Mouse (Mus musculus) neural tube, embryonic 12.5 days (tissue): ENCODE results near the gene Kcnj6. TPM values are rescaled to one million over a fixed set of nuclear protein-coding genes. Genes with fewer than 3 reads are reported as not detected.

ENCODE experiments used
- ATAC-seq: fragments of 200-750 bp; cut with Nextera tagmentation; 2 replicates; pipeline ENCODE4 v1.8.0; 2017; ENCODE audit warnings: low read depth, mild to moderate bottlenecking, moderate TSS enrichment, moderate library complexity; ENCODE audit not compliant: low FRiP score
- H3K27ac ChIP-seq: fragments of 300-500 bp; sonication (generic); 2 replicates; pipeline ENCODE4 v1.5.1; 2016
- H3K27me3 ChIP-seq: fragments of 300-500 bp; sonication (generic); replicated peaks from 2 replicates; pipeline ENCODE4 v1.6.1; 2016; ENCODE audit warnings: mild to moderate bottlenecking
- H3K36me3 ChIP-seq: fragments of 300-500 bp; sonication (generic); 2 replicates; pipeline ENCODE4 v1.6.1; 2016; ENCODE audit warnings: mild to moderate bottlenecking
- H3K4me1 ChIP-seq: fragments of 300-500 bp; sonication (generic); 2 replicates; pipeline ENCODE4 v1.6.1; 2016
- H3K4me2 ChIP-seq: fragments of 300-500 bp; sonication (generic); replicated peaks from 2 replicates; pipeline ENCODE4 v1.6.1; 2016; ENCODE audit warnings: mild to moderate bottlenecking
- H3K4me3 ChIP-seq: fragments of 300-500 bp; sonication (generic); 2 replicates; pipeline ENCODE4 v1.5.1; 2016
- H3K9ac ChIP-seq: fragments of 300-500 bp; sonication (generic); 2 replicates; pipeline ENCODE4 v1.6.1; 2016; ENCODE audit warnings: mild to moderate bottlenecking
- H3K9me3 ChIP-seq: fragments of 300-500 bp; sonication (generic); 2 replicates; pipeline ENCODE4 v1.6.1; 2016; ENCODE audit warnings: mild to moderate bottlenecking
- WGBS: fragments of 180-500 bp; shearing (Covaris S2); methylation state at CpG from one replicate; pipeline ENCODE4 v1.1.7; 2016; 5-methylcytosine and 5-hydroxymethylcytosine counted together
- polyA plus RNA-seq: library from polyadenylated mRNA; unstranded; fragments of >200 nt; fragmentation: Nextera tagmentation; extraction: Ambion mirVana; gene quantifications from 2 replicates; pipeline ENCODE4 v1.2.1, GENCODE M21; 2016

The Kcnj6 gene
- polyA plus RNA-seq, 1 experiment from 2014 or later: 0.35 TPM

DNA sequence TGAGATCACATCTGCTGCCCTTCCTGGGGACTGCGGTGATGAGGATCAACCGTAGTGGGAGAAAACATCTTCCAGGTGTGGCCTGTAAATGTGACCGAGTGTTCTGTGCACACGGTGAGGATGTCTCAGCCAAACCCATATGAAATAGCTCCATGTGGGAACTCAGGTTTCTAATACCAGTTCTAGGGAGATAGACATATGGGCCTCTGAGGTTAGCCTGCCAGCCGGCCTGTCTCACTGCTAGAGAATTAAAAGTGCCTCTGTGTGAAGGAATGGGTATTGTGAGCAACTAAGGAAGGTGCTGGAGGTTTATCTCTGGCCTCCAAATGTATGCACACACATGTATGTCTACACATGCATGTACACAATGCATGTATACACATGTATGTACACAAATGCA lies 129.1 kb downstream of the Kcnj6 start:
- no peak overlapping the region for H3K27ac ChIP-seq
- no peaks in the 10 kb centered on the region for H3K27me3 ChIP-seq
- no peak for ATAC-seq
- H3K4me2 ChIP-seq: no peak overlapping the region
- H3K9me3 ChIP-seq: no peaks in the 10 kb centered on the region
- 83% methylated on average over 5 of the region's 5 CpGs for WGBS
- H3K9ac ChIP-seq: no peak overlapping the region
- H3K36me3 ChIP-seq: no peaks in the 10 kb centered on the region
- H3K4me3 ChIP-seq: no peak overlapping the region
- H3K4me1 ChIP-seq: no peaks in the 10 kb centered on the region

DNA sequence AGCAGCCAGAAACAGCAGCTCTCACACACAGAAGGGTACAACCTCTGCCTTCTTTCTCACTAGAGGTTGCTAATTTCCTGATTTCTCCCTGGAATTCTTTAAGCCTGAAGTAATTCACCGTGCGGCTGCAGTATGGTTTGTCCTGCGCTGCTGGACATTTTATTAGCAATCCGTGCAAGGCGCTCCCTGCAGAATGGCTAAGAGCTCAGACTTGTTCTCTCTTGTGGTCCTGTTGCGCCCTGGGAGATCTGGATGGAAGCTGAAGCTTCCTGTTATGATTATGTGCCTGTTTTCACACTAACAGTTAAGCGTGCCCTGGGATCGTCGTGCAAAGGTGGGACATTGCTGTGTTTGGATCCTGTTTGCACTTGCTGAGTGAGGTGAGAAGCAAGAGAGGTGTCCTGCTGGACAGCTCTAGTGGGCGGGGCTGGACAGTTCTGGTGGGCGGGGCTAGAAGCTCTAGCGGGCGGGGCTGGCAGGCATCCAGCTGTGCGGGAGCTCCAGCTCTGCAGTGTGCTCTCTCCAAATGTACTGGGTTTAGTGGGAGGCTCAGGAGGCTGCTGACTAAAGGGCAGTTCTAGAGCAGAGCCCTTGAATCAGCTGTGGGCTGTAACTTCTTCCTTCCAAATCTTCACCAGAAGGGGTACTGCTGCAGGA lies 131.1 kb downstream of the Kcnj6 start:
- Histone ChIP-seq H3K36me3 (no peaks in the 10 kb centered on the region), H3K4me3 (no peak overlapping the region), H3K4me2 (no peak overlapping the region), H3K4me1 (no peaks in the 10 kb centered on the region), H3K9ac (no peak overlapping the region), H3K9me3 (no peaks in the 10 kb centered on the region), H3K27ac (no peak overlapping the region), H3K27me3 (no peaks in the 10 kb centered on the region)
- 51% methylated on average over 14 of the region's 14 CpGs for WGBS
- no peak for ATAC-seq

DNA sequence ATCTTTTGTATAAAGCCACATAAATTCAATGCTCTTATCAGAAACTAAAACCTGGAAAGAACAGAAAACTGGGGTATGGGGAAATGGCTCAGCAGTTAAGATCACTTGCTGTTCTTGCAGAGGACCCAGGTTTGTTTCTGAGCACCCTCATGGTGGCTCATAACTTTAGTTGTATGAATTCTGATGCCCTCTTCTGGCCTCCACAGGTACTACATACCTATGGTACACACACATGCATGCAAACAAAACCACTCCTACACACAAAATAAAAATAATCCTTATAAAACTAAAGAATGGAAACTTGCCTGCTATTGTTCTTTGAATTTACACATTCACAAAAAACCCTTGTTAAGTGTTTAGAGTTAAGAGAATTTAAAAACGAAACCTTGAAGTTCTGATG lies 131.7 kb downstream of the Kcnj6 start:
- 91% methylated on average over 1 of the region's 1 CpGs for WGBS

DNA sequence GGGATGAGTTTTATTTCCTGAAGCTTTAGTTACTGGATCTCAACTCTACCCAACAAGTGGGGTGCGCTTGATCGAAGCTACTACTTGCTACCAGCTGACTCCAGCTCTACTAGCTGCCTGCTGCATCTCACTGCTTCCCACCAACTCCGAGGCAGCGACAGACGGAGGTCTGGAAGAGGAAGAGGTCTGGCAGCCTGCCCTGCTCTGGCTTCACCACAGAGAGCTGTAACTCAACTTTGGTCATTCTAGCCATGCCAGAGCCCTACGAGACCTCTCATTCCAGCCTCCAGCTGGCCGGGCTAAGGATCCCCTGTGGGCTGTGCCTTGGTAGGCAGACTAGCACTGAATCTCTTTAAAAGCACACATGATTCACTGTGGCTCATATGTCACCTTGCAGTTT lies 132.4 kb downstream of the Kcnj6 start:
- H3K27me3 ChIP-seq: no peaks in the 10 kb centered on the region
- WGBS: 90% methylated on average over 7 of the region's 7 CpGs
- H3K36me3 ChIP-seq: no peaks in the 10 kb centered on the region
- no peak overlapping the region for H3K9ac ChIP-seq
- H3K27ac ChIP-seq: no peak overlapping the region
- H3K4me1 ChIP-seq: no peaks in the 10 kb centered on the region
- no peak for ATAC-seq
- H3K4me3 ChIP-seq: no peak overlapping the region
- H3K9me3 ChIP-seq: no peaks in the 10 kb centered on the region
- no peak overlapping the region for H3K4me2 ChIP-seq

More for the DNA sequence above, 131.7 kb downstream of the Kcnj6 start:
- Histone ChIP-seq H3K9me3 (no peaks in the 10 kb centered on the region), H3K4me1 (no peaks in the 10 kb centered on the region), H3K4me3 (no peak overlapping the region), H3K36me3 (no peaks in the 10 kb centered on the region), H3K27me3 (no peaks in the 10 kb centered on the region), H3K27ac (no peak overlapping the region), H3K9ac (no peak overlapping the region), H3K4me2 (no peak overlapping the region)
- ATAC-seq: no peak

DNA sequence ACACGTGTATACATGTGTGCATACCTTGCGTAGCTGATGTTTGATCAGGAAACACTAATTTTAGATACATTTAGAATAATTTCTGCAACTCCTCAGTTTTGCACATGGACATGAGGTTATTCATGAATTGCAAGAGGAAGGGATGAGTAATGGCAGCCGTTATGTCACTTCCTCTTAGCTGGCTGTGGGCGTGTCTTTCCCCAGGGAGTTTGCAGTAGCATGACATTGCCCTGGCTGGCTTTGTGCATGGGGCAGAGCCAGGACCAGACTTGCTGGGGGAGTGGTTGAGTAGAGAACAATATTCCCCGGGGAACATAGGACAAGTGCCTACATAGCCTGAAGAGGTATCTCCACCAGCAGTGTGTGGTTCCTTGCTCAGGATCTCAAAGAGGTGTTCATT lies 134.0 kb downstream of the Kcnj6 start:
- H3K27me3 ChIP-seq: no peaks in the 10 kb centered on the region
- no peaks in the 10 kb centered on the region for H3K36me3 ChIP-seq
- WGBS: 91% methylated on average over 5 of the region's 5 CpGs
- no peak overlapping the region for H3K4me2 ChIP-seq
- ATAC-seq: no peak
- H3K4me3 ChIP-seq: no peak overlapping the region
- no peak overlapping the region for H3K27ac ChIP-seq
- H3K4me1 ChIP-seq: no peaks in the 10 kb centered on the region
- no peak overlapping the region for H3K9ac ChIP-seq
- H3K9me3 ChIP-seq: no peaks in the 10 kb centered on the region

DNA sequence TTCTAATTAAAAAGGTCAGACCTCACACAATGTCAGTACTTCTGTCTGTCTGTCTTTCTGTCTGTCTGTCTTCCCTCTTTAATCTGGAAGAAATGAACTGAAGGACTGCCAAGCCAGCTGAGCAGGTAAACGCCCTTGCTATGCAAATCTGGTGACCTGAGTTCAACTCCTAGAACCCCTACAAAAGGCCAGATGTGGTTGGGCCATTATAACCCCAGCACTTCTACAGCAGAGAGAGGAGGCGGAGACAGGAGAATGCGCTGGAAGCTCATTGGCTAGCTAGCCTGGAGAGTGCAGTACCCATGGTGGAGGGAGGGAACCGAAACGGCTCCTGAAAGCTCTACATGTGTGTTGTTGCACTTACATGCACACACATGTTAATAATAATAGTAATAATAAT lies 141.5 kb downstream of the Kcnj6 start:
- Histone ChIP-seq H3K36me3 (no peaks in the 10 kb centered on the region), H3K9ac (no peak overlapping the region), H3K4me1 (no peaks in the 10 kb centered on the region), H3K27me3 (no peaks in the 10 kb centered on the region), H3K27ac (no peak overlapping the region), H3K9me3 (no peaks in the 10 kb centered on the region), H3K4me2 (no peak overlapping the region), H3K4me3 (no peak overlapping the region)
- no peak for ATAC-seq
- WGBS: 84% methylated on average over 5 of the region's 5 CpGs

DNA sequence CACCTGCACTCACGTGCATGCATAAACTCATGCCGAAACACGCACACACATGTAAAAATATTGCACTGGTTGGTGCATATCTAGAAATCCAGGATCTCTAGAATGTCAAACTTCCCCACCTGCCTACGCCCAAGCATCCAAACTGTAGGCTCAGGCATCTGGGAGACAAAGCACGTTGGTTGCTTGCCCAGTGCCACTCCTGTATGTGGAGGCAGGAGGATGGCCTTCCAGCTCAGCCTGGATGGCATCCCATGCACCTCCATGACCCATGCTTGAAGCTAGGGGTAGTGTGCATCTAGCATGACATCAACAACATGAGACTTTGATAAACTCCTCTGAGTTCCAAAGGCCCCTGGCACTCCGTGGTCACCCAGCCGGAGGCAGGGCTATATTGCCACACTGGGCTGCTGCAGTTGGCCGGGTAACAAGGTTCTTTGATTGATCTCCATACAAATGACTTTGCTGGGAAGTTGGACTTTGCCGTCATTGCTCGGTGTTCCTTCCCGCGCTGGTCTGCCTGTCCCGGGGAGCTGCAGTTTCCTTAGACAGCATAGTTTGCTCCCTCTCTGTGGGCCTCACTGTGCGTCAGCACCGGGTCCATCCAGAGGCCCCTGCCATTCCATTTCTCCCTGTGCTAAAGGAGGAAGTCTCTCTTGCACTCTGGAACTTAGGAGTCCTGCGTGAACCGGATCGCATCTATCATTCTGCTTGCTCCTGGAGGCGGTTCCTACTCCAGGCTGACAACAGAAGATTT lies 144.9 kb downstream of the Kcnj6 start:
- H3K4me1 ChIP-seq: no peaks in the 10 kb centered on the region
- no peak for ATAC-seq
- no peak overlapping the region for H3K4me2 ChIP-seq
- no peak overlapping the region for H3K9ac ChIP-seq
- no peaks in the 10 kb centered on the region for H3K27me3 ChIP-seq
- H3K9me3 ChIP-seq: no peaks in the 10 kb centered on the region
- H3K4me3 ChIP-seq: no peak overlapping the region
- H3K27ac ChIP-seq: no peak overlapping the region
- 80% methylated on average over 19 of the region's 19 CpGs for WGBS
- no peaks in the 10 kb centered on the region for H3K36me3 ChIP-seq

DNA sequence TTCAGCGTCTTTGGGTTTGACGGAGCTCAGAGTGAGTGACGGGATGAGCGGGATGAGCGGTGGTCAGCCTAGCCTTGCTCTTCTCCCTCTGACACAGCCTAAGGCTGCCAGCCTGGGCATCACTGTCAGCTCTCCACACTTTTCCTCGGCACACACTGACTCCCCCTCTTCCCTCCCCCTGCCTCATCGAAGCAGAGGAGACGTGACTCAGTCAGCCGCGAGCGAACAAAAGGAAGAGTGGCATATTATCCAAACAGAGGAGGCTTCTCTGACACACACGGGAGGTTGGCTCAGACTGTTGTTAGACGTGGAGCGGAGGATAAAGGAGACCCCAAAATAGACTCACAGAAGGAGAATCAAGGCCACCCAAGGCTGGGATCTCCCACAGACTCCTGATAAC lies 147.1 kb downstream of the Kcnj6 start:
- no peak overlapping the region for H3K27ac ChIP-seq
- 55% methylated on average over 14 of the region's 14 CpGs for WGBS
- H3K4me3 ChIP-seq: no peak overlapping the region
- no peaks in the 10 kb centered on the region for H3K9me3 ChIP-seq
- H3K27me3 ChIP-seq: no peaks in the 10 kb centered on the region
- no peaks in the 10 kb centered on the region for H3K4me1 ChIP-seq
- no peaks in the 10 kb centered on the region for H3K36me3 ChIP-seq
- no peak overlapping the region for H3K4me2 ChIP-seq
- H3K9ac ChIP-seq: no peak overlapping the region
- no peak for ATAC-seq

DNA sequence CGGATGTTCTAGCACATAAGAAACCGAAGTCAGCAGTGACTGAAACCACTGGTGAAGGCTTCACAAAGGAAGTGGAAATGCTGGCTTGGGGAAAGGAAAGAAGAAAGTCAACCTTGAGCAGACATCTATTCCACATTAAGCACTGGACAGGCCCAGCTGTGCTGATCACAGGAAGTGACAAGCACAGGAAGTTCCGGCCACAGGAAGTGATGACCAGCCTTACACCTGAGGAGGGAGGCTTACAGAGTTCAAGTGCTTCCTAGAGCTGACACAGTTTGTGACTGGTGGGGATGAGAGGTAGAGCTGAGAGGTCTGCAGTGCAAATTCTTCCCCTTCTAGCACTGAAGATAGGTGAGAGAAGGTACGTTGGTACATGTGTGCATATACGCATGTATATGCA lies 151.5 kb downstream of the Kcnj6 start:
- Histone ChIP-seq H3K27ac (no peak overlapping the region), H3K4me1 (no peaks in the 10 kb centered on the region), H3K36me3 (no peaks in the 10 kb centered on the region), H3K9ac (no peak overlapping the region), H3K27me3 (no peaks in the 10 kb centered on the region), H3K4me2 (no peak overlapping the region), H3K4me3 (no peak overlapping the region), H3K9me3 (no peaks in the 10 kb centered on the region)
- ATAC-seq: no peak
- 92% methylated on average over 5 of the region's 5 CpGs for WGBS

DNA sequence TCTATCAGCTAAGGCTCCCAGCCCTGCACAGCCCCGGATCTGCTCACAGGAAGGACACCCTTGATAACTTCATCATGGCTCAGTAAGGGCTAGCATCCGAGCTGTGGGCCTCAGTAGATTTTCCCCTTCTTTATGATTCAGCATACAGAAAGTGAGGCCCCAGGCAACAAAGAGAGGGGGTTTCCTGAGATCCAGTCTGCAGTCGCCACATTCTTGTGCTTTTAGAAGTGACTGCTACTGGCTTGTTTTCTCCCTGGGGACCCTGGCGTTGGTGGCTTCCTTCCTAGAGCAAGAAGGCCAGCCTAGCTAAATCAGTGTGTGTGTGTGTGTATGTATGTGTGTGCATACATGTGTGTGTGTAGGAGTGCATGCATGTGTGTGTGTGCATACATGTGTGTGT lies 152.7 kb downstream of the Kcnj6 start:
- ATAC-seq: no peak
- no peak overlapping the region for H3K27ac ChIP-seq
- H3K4me2 ChIP-seq: no peak overlapping the region
- 69% methylated on average over 4 of the region's 4 CpGs for WGBS
- no peaks in the 10 kb centered on the region for H3K27me3 ChIP-seq
- H3K9ac ChIP-seq: no peak overlapping the region
- H3K4me3 ChIP-seq: no peak overlapping the region
- H3K9me3 ChIP-seq: no peaks in the 10 kb centered on the region
- H3K36me3 ChIP-seq: no peaks in the 10 kb centered on the region
- H3K4me1 ChIP-seq: no peaks in the 10 kb centered on the region

DNA sequence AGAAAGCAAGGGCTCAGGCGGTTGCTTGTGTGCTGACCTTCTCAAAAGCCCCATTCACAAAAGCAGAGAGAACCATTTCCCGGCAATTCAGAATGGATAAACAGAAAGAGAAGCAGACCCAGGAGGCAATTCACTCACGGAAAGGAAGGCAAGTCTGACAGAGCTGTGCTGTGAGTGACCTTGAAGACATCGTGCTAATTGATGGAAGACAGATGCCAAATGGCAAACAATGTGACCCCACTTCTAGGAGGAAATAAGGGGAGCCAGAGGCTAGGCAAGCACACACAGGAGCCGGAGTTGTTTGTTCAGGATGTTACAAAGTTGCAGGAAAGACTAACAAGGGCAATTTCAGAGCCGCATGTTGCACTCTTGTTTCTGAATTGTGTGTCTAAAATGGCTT lies 158.1 kb downstream of the Kcnj6 start:
- H3K4me1 ChIP-seq: no peaks in the 10 kb centered on the region
- no peaks in the 10 kb centered on the region for H3K36me3 ChIP-seq
- H3K27ac ChIP-seq: no peak overlapping the region
- H3K4me2 ChIP-seq: no peak overlapping the region
- no peak overlapping the region for H3K9ac ChIP-seq
- 47% methylated on average over 6 of the region's 6 CpGs for WGBS
- H3K27me3 ChIP-seq: no peaks in the 10 kb centered on the region
- no peaks in the 10 kb centered on the region for H3K9me3 ChIP-seq
- ATAC-seq: no peak
- H3K4me3 ChIP-seq: no peak overlapping the region

DNA sequence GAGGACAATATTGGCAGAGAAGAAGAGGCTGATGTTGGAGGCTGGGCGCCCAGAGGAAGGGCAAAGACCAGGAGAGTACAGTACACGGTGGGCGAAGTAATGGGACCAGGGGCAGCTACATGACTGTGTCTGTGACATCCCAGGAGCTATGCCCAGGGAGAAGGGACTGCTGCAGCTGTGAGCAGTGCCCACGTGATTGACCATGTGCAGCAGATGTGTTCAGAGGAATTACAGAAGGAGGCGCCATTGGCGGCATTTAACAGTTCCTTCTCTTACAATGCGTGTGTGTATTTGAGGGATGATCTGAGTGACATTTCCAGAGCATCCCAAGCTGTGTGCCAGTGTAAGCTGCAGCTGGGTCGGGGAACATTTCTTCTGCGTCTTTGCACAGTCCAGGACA lies 159.6 kb downstream of the Kcnj6 start:
- WGBS: 88% methylated on average over 9 of the region's 9 CpGs
- Histone ChIP-seq H3K4me3 (no peak overlapping the region), H3K9me3 (no peaks in the 10 kb centered on the region), H3K27ac (no peak overlapping the region), H3K9ac (no peak overlapping the region), H3K36me3 (no peaks in the 10 kb centered on the region), H3K4me1 (no peaks in the 10 kb centered on the region), H3K27me3 (no peaks in the 10 kb centered on the region), H3K4me2 (no peak overlapping the region)
- ATAC-seq: no peak

DNA sequence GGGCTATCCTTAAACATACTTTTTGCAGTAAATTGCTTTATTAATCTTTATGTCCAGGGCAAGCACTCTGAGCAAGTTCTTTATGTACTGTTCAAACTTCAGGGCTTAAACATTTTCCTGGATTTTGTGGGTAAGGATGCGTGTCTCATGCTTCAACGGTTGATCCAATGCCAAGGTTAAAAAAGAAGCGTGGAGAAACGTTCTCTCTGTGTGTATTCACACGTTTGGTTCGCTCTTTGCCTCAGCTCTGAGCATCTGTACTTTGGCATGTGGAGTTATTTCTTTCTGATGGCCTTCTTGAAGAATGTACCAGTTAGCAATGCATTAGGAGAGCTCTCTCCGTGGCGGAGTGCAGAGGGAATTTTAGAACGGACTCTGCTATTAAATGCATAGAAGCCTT lies 163.0 kb downstream of the Kcnj6 start:
- 87% methylated on average over 9 of the region's 9 CpGs for WGBS

More for the DNA sequence above, 163.0 kb downstream of the Kcnj6 start:
- Histone ChIP-seq H3K9me3 (no peaks in the 10 kb centered on the region), H3K9ac (no peak overlapping the region), H3K4me2 (no peak overlapping the region), H3K27me3 (no peaks in the 10 kb centered on the region), H3K4me1 (no peaks in the 10 kb centered on the region), H3K27ac (no peak overlapping the region), H3K4me3 (no peak overlapping the region), H3K36me3 (no peaks in the 10 kb centered on the region)
- ATAC-seq: no peak
